8 mouse cellular contexts compared by ENCODE assay signal in genomic region chr17:25239695-25240636, GRCm38 (mm10). TPM values are rescaled to one million over a fixed set of nuclear protein-coding genes. Genes with fewer than 3 reads are reported as not detected.
DNase-seq lines count a peak whose midpoint lies in the region; ATAC-seq and TF ChIP-seq lines count a peak whose summit lies in the region.

Gene Gnptg (minus strand): TSS chr17:25240124.
Gene Tsr3 (plus strand): TSS chr17:25240170.

- H3K4me1 ChIP-seq in lung, embryonic 16.5 days (replicated peaks; ENCODE audit: control insufficient read depth, insufficient read depth, low read length), result peaks cover 12% of the 10 kb centered on the region
- peaks cover 11% of the 10 kb centered on the region for H3K4me1 ChIP-seq in thymus, adult 2 months (replicated peaks; ENCODE audit: control insufficient read depth, insufficient read depth, low read length)

- H3K27ac ChIP-seq in lung, embryonic 16.5 days (ENCODE audit: low read length), result peak within 1 kb of the TSS; percentile 76
- H3K27ac ChIP-seq in thymus, adult 2 months (ENCODE audit: control insufficient read depth, insufficient read depth, low read length), result no peak within 1 kb of the TSS

- H3K9me3 ChIP-seq in lung, embryonic 16.5 days (ENCODE audit: control insufficient read depth, low read length), result no peaks in the 10 kb centered on the region

- 0 out of 2 replicates have a peak, but pooled peaks have one; percentile 22 for TF ChIP-seq CTCF in thymus, adult 2 months (IDR thresholded peaks at IDR 0.05; ENCODE audit: borderline replicate concordance, control insufficient read depth, extremely low read depth, insufficient read depth, low read length, poor library complexity)

- peaks cover 21% of the 10 kb centered on the region for H3K36me3 ChIP-seq in lung, embryonic 16.5 days (ENCODE audit: control insufficient read depth, insufficient read depth, low read length)
- H3K36me3 ChIP-seq in thymus, adult 2 months (ENCODE audit: control insufficient read depth, insufficient read depth, low read length), result peaks cover 10% of the 10 kb centered on the region

- WGBS in lung, embryonic 16.5 days, result under 1% methylated on average over 76 of the region's 80 CpGs
- under 1% methylated on average over 80 of the region's 80 CpGs for WGBS in thymus, adult 2 months

- H3K4me3 ChIP-seq in lung, embryonic 16.5 days (ENCODE audit: low read length), result peak within 1 kb of the TSS; percentile 82
- H3K4me3 ChIP-seq in thymus, adult 2 months (ENCODE audit: control insufficient read depth, insufficient read depth, low read length), result peak within 1 kb of the TSS; percentile 82

- no peak for TF ChIP-seq POLR2A in thymus, adult 2 months (IDR thresholded peaks at IDR 0.05; ENCODE audit: control insufficient read depth, extremely low read depth, insufficient read depth, low read length, poor library complexity)

- peak within 1 kb of the TSS; percentile 98 for H3K9ac ChIP-seq in lung, embryonic 16.5 days (ENCODE audit: low read length)

- H3K4me2 ChIP-seq in lung, embryonic 16.5 days (ENCODE audit: low read depth, low read length), result peak within 1 kb of the TSS; percentile 93

- H3K27me3 ChIP-seq in lung, embryonic 16.5 days (ENCODE audit: control insufficient read depth, insufficient read depth, low read depth, low read length), result no peaks in the 10 kb centered on the region
- H3K27me3 ChIP-seq in thymus, adult 2 months (ENCODE audit: control insufficient read depth, insufficient read depth, low read length), result no peaks in the 10 kb centered on the region

- peak; percentile 55 to 85 for ATAC-seq in hematopoietic stem cell, adult 5-6 weeks (replicated peaks in 1 of 2; ENCODE audit: insufficient read depth in 1 of 2, low FRiP score in 2 of 2, low TSS enrichment in 1 of 2, low read depth in 1 of 2, poor library complexity in 2 of 2, severe bottlenecking in 2 of 2)
- peak; percentile 93 for ATAC-seq in lung, embryonic 16.5 days (ENCODE audit: low read depth)

- DNase-seq in MN1 (ENCODE audit: low spot score), result peak; percentile 94
- DNase-seq in cerebellum, adult 8-10 months, result peak; percentile 76
- DNase-seq in forelimb bud, embryonic 11.5 days (ENCODE audit: low read depth, low spot score), result peak; percentile 97
- peak; percentile 84 for DNase-seq in layer of hippocampus, adult 9-11 months
- peak; percentile 72 for DNase-seq in ovary, adult 18-20 months (ENCODE audit: low spot score)
- DNase-seq in thymus, adult 2 months, result peak; percentile 85

RNA-seq across cellular contexts. Expression of gene Gnptg, which starts in this region (rescaled TPM):
- total RNA-seq in hematopoietic stem cell, adult 5-6 weeks (2017), result 16.6 and 21.9 TPM in 2 replicates
- 48.3 and 51.2 TPM in 2 replicates for polyA plus RNA-seq in lung, embryonic 16.5 days (2015; fragmentation: Nextera tagmentation; extraction: Ambion mirVana)
- polyA plus RNA-seq in thymus, adult 2 months (2012; rRNA removed), result 39.8 and 47.7 TPM in 2 replicates

RNA-seq across cellular contexts. Expression of gene Tsr3, which starts in this region (rescaled TPM):
- 29.1 and 29.9 TPM in 2 replicates for total RNA-seq in hematopoietic stem cell, adult 5-6 weeks (2017)
- 43.4 and 43.6 TPM in 2 replicates for polyA plus RNA-seq in lung, embryonic 16.5 days (2015; fragmentation: Nextera tagmentation; extraction: Ambion mirVana)
- polyA plus RNA-seq in thymus, adult 2 months (2012; rRNA removed), result 38.0 and 40.9 TPM in 2 replicates
